In genomic region chr5:50015987-50016587, GRCm38 (mm10) we compare ENCODE assay signal across 21 mouse cellular contexts. TPM values are rescaled to one million over a fixed set of nuclear protein-coding genes. Genes with fewer than 3 reads are reported as not detected.
A peak's percentile ranks its signal among the peaks of the same experiment; 100 is the strongest.
DNase-seq lines count a peak whose midpoint lies in the region; ATAC-seq and TF ChIP-seq lines count a peak whose summit lies in the region.
"Had no signal": no experiment of that assay in that cellular context is flagged by ENCODE, and none has a peak within 500 bp of the region (broad histone marks: within the 10 kb centered on the region; RNA-seq: fewer than 3 reads in every experiment).

No protein-coding gene starts in this region.

- no peak for TF ChIP-seq EP300 in liver, postnatal 0 days (IDR thresholded peaks at IDR 0.05; ENCODE audit: low read depth)

- H3K36me3 ChIP-seq in intestine, embryonic 16.5 days (ENCODE audit: control insufficient read depth, insufficient read depth, low read length), result no peaks in the 10 kb centered on the region
- no peaks in the 10 kb centered on the region for H3K36me3 ChIP-seq in intestine, embryonic 15.5 days
- peaks cover 3% of the 10 kb centered on the region; the same call in 1 of the 2 replicates for H3K36me3 ChIP-seq in liver, embryonic 12.5 days
- H3K36me3 ChIP-seq in liver, postnatal 0 days (replicated peaks; ENCODE audit: insufficient read depth, low read length), result no peaks in the 10 kb centered on the region
- H3K36me3 ChIP-seq in embryonic facial prominence, embryonic 13.5 days, result peaks cover 43% of the 10 kb centered on the region
- peaks cover 42% of the 10 kb centered on the region for H3K36me3 ChIP-seq in limb, embryonic 13.5 days
- H3K36me3 ChIP-seq: midbrain, embryonic 15.5 days had no signal

- H3K4me2 ChIP-seq in intestine, embryonic 16.5 days (ENCODE audit: low read depth, low read length), result no peak overlapping the region
- H3K4me2 ChIP-seq in intestine, embryonic 15.5 days (replicated peaks), result no peak overlapping the region
- H3K4me2 ChIP-seq in liver, embryonic 12.5 days, result no peak overlapping the region
- H3K4me2 ChIP-seq in liver, postnatal 0 days (ENCODE audit: low read depth, low read length), result no peak overlapping the region
- no peak overlapping the region for H3K4me2 ChIP-seq in embryonic facial prominence, embryonic 13.5 days
- H3K4me2 ChIP-seq in limb, embryonic 13.5 days (replicated peaks), result no peak overlapping the region
- H3K4me2 ChIP-seq: forebrain, embryonic 12.5 days; hindbrain, embryonic 12.5 days; midbrain, embryonic 15.5 days; neural tube, embryonic 13.5 days had no signal

- H3K4me1 ChIP-seq in intestine, embryonic 16.5 days (ENCODE audit: control insufficient read depth, insufficient read depth, low read length), result peaks cover 2% of the 10 kb centered on the region; the same call in 1 of the 2 replicates
- no peaks in the 10 kb centered on the region; the same call in 1 of the 2 replicates for H3K4me1 ChIP-seq in intestine, embryonic 15.5 days (replicated peaks)
- peaks cover 34% of the 10 kb centered on the region for H3K4me1 ChIP-seq in liver, embryonic 12.5 days
- no peaks in the 10 kb centered on the region for H3K4me1 ChIP-seq in liver, postnatal 0 days (ENCODE audit: insufficient read depth)
- peaks cover 22% of the 10 kb centered on the region for H3K4me1 ChIP-seq in embryonic facial prominence, embryonic 13.5 days
- peaks cover 31% of the 10 kb centered on the region for H3K4me1 ChIP-seq in limb, embryonic 13.5 days

- DNase-seq in liver, postnatal 0 days, result no peak
- DNase-seq in left cerebral cortex, postnatal 10 days (ENCODE audit: extremely low spot score in 1 of 2, low spot score in 2 of 2), result no peak
- DNase-seq: adrenal gland, postnatal 10 days; cerebellum, adult 8-10 months; gastrocnemius, postnatal 25 days; kidney, adult 18-20 months; left cerebral cortex, postnatal 4 days; lung, postnatal 14 days; thymus, adult 2 months; thymus, postnatal 4 days had no signal

- H3K27me3 ChIP-seq in intestine, embryonic 16.5 days (replicated peaks; ENCODE audit: control insufficient read depth, insufficient read depth, low read length), result no peaks in the 10 kb centered on the region
- H3K27me3 ChIP-seq in intestine, embryonic 15.5 days (replicated peaks), result no peaks in the 10 kb centered on the region
- no peaks in the 10 kb centered on the region for H3K27me3 ChIP-seq in liver, embryonic 12.5 days (replicated peaks)
- no peaks in the 10 kb centered on the region for H3K27me3 ChIP-seq in liver, postnatal 0 days (ENCODE audit: insufficient read depth, low read length)
- no peaks in the 10 kb centered on the region for H3K27me3 ChIP-seq in embryonic facial prominence, embryonic 13.5 days
- no peaks in the 10 kb centered on the region for H3K27me3 ChIP-seq in limb, embryonic 13.5 days
- H3K27me3 ChIP-seq: hindbrain, embryonic 12.5 days; midbrain, embryonic 15.5 days; neural tube, embryonic 13.5 days had no signal

- H3K9ac ChIP-seq in intestine, embryonic 16.5 days (ENCODE audit: low read depth, low read length), result no peak overlapping the region
- H3K9ac ChIP-seq in intestine, embryonic 15.5 days, result no peak overlapping the region
- H3K9ac ChIP-seq in liver, embryonic 12.5 days, result no peak overlapping the region
- no peak overlapping the region for H3K9ac ChIP-seq in liver, postnatal 0 days (replicated peaks)
- H3K9ac ChIP-seq in embryonic facial prominence, embryonic 13.5 days, result no peak overlapping the region
- H3K9ac ChIP-seq in limb, embryonic 13.5 days, result no peak overlapping the region
- H3K9ac ChIP-seq: forebrain, embryonic 12.5 days; hindbrain, embryonic 12.5 days; midbrain, embryonic 15.5 days; neural tube, embryonic 13.5 days had no signal

- ATAC-seq in intestine, embryonic 16.5 days, result peak; percentile 13; the same call in 1 of the 2 replicates
- ATAC-seq in intestine, embryonic 15.5 days, result no peak
- ATAC-seq in liver, embryonic 12.5 days, result 0 out of 2 replicates have a peak, but pooled peaks have one; percentile 31
- ATAC-seq in liver, postnatal 0 days, result no peak
- no peak for ATAC-seq in embryonic facial prominence, embryonic 13.5 days (ENCODE audit: insufficient number of reproducible peaks, insufficient read depth, low FRiP score, low TSS enrichment, low read depth)
- peak; percentile 80 for ATAC-seq in limb, embryonic 13.5 days (ENCODE audit: low FRiP score, low read depth)
- ATAC-seq: midbrain, embryonic 15.5 days had no signal

- 66% methylated on average over 5 of the region's 5 CpGs for WGBS in intestine, embryonic 16.5 days
- 69% methylated on average over 5 of the region's 5 CpGs for WGBS in intestine, embryonic 15.5 days
- WGBS in liver, embryonic 12.5 days (ENCODE audit: insufficient replicate concordance), result 74% methylated on average over 5 of the region's 5 CpGs
- WGBS in liver, postnatal 0 days (ENCODE audit: insufficient replicate concordance), result 68% methylated on average over 5 of the region's 5 CpGs
- 76% methylated on average over 5 of the region's 5 CpGs for WGBS in embryonic facial prominence, embryonic 13.5 days
- 44% methylated on average over 5 of the region's 5 CpGs for WGBS in limb, embryonic 13.5 days

- no peak for TF ChIP-seq CTCF in liver, postnatal 0 days (IDR thresholded peaks at IDR 0.05; ENCODE audit: low read depth)

- no peak overlapping the region for H3K4me3 ChIP-seq in intestine, embryonic 16.5 days (ENCODE audit: low read length)
- H3K4me3 ChIP-seq in intestine, embryonic 15.5 days (replicated peaks), result no peak overlapping the region
- no peak overlapping the region for H3K4me3 ChIP-seq in liver, embryonic 12.5 days
- H3K4me3 ChIP-seq in liver, postnatal 0 days (ENCODE audit: low read depth, low read length), result no peak overlapping the region
- no peak overlapping the region for H3K4me3 ChIP-seq in embryonic facial prominence, embryonic 13.5 days
- no peak overlapping the region for H3K4me3 ChIP-seq in limb, embryonic 13.5 days
- H3K4me3 ChIP-seq: erythroblast, embryonic 14.5 days; forebrain, embryonic 12.5 days; hindbrain, embryonic 12.5 days; left cerebral cortex, adult 2 months; midbrain, embryonic 15.5 days; neural tube, embryonic 13.5 days had no signal

- intact Hi-C loops in left cerebral cortex, postnatal 10 days (cut with DNase I), result no loop called here

- H3K27ac ChIP-seq in intestine, embryonic 16.5 days (ENCODE audit: low read length), result no peak overlapping the region
- H3K27ac ChIP-seq in intestine, embryonic 15.5 days, result no peak overlapping the region
- no peak overlapping the region; the same call in 1 of the 2 replicates for H3K27ac ChIP-seq in liver, embryonic 12.5 days
- no peak overlapping the region for H3K27ac ChIP-seq in liver, postnatal 0 days (ENCODE audit: low read depth)
- peak overlapping the region; percentile 40; the same call in 1 of the 2 replicates for H3K27ac ChIP-seq in embryonic facial prominence, embryonic 13.5 days
- peak overlapping the region; percentile 16; the same call in 1 of the 2 replicates for H3K27ac ChIP-seq in limb, embryonic 13.5 days
- H3K27ac ChIP-seq: forebrain, embryonic 12.5 days; hindbrain, embryonic 12.5 days; left cerebral cortex, adult 2 months; midbrain, embryonic 15.5 days had no signal

- no peaks in the 10 kb centered on the region for H3K9me3 ChIP-seq in intestine, embryonic 16.5 days (ENCODE audit: control insufficient read depth, low read length)
- H3K9me3 ChIP-seq in intestine, embryonic 15.5 days, result no peaks in the 10 kb centered on the region
- no peaks in the 10 kb centered on the region for H3K9me3 ChIP-seq in liver, embryonic 12.5 days (replicated peaks)
- no peaks in the 10 kb centered on the region for H3K9me3 ChIP-seq in liver, postnatal 0 days (ENCODE audit: low read length)
- H3K9me3 ChIP-seq in embryonic facial prominence, embryonic 13.5 days, result no peaks in the 10 kb centered on the region
- H3K9me3 ChIP-seq in limb, embryonic 13.5 days, result no peaks in the 10 kb centered on the region
- H3K9me3 ChIP-seq: forebrain, embryonic 12.5 days; hindbrain, embryonic 12.5 days; midbrain, embryonic 15.5 days; neural tube, embryonic 13.5 days had no signal

RNA-seq across cellular contexts. Expression of gene Adgra3, which starts 42.7 kb away (rescaled TPM):
- polyA plus RNA-seq in intestine, embryonic 16.5 days (2015; fragmentation: Nextera tagmentation; extraction: Ambion mirVana), result 4.5 and 6.6 TPM in 2 replicates
- 19.3 and 19.4 TPM in 2 replicates for polyA plus RNA-seq in intestine, embryonic 15.5 days (2015; fragmentation: Nextera tagmentation; extraction: Ambion mirVana)
- polyA plus RNA-seq in liver, embryonic 12.5 days (2016; fragmentation: Nextera tagmentation; extraction: Ambion mirVana), result 13.4 and 15.0 TPM in 2 replicates
- 2.3 and 2.7 TPM in 2 replicates for polyA plus RNA-seq in liver, postnatal 0 days (2015; fragmentation: Nextera tagmentation; extraction: Ambion mirVana)
- 39.7 and 42.0 TPM in 2 replicates for polyA plus RNA-seq in embryonic facial prominence, embryonic 13.5 days (2015; fragmentation: Nextera tagmentation; extraction: Ambion mirVana)
- 44.1 and 46.0 TPM in 2 replicates for polyA plus RNA-seq in limb, embryonic 13.5 days (2015; fragmentation: Nextera tagmentation; extraction: Ambion mirVana)
- total RNA-seq in left cerebral cortex, postnatal 10 days (2021), result 10 to 100 TPM; 45.9 to 50.2 TPM

Comparison
In these comparisons a context has a peak if more than half of its experiments do, and no peak if none do; other contexts are left out.
1. ATAC-seq: peak in intestine, embryonic 16.5 days (single experiment), liver, embryonic 12.5 days (single experiment) and limb, embryonic 13.5 days (single experiment); none in intestine, embryonic 15.5 days (single experiment), liver, postnatal 0 days (single experiment) and embryonic facial prominence, embryonic 13.5 days (single experiment).
2. H3K27ac ChIP-seq: peak in embryonic facial prominence, embryonic 13.5 days (single experiment) and limb, embryonic 13.5 days (single experiment); none in intestine, embryonic 16.5 days (single experiment), intestine, embryonic 15.5 days (single experiment), liver, embryonic 12.5 days (single experiment) and liver, postnatal 0 days (single experiment).